Mouse (Mus musculus): ENCODE results near the gene Adamts13. TPM values are rescaled to one million over a fixed set of nuclear protein-coding genes. Genes with fewer than 3 reads are reported as not detected.

Adamts13 gene
- polyA plus RNA-seq, 1 experiment = 1.1 TPM

DNA sequence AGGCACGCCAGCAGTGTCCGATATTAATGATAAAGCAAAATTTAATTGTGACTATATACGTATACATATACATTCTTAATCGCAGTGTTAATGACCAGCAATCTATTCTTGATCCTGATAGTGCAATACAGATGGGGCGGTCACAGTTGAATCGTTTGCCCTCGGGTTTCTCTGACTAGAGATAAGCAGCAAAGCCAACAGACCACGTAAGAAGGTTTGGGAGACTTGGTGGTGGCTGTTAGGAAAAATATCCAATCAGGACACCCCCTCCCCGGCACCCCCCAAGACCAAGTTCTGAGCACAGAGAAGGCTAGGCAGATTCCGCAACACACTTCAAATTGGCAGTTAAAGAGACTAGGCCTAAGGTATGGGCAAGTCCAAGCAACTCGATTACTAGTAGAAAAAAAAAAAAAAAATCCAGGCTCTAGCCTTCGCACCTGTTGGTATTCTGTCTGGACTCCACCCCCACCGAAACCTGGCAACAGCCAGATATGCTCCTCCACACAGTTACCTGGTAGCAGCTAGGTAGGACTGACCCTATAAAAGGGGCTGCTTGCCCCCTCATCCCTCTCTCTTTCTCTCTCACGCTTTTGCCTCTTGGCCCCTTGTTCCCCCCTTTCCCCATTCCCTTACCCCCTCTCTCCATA lies 8.4 kb upstream of the Adamts13 start:
- DNase-seq = no peak
- no peak for TF ChIP-seq POLR2A (IDR thresholded peaks at IDR 0.05; ENCODE audit: borderline replicate concordance, extremely low read depth, low read depth, low read length)
- TF ChIP-seq CTCF (IDR thresholded peaks at IDR 0.05; ENCODE audit: insufficient read depth, low read length) = no peak
- WGBS = 12% methylated on average over 14 of the region's 14 CpGs
- Histone ChIP-seq H3K4me3 (replicated peaks; ENCODE audit: extremely low read depth, low read depth, low read length) (peak overlapping the region; percentile 86), H3K4me1 (ENCODE audit: control insufficient read depth, insufficient read depth, low read length) (peaks cover 5% of the 10 kb centered on the region)

DNA sequence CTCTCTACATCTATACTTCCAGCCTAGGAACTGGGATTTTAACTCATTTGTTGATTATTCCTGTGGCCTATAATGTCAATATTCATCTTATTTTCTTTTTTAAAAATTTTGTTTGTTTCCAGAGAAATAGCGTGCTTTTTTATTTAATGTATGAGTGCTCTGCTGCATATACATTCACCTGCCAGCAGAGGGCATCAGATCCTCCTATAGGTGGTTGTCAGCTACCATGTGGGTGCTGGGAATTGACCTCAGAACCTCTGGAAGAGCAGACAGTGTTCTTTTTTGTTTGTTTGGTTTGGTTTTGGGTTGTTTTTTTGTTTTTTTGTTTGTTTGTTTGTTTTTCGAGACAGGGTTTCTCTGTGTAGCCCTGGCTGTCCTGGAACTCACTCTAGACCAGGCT lies 6.0 kb upstream of the Adamts13 start:
- no peak for DNase-seq
- TF ChIP-seq CTCF (IDR thresholded peaks at IDR 0.05; ENCODE audit: insufficient read depth, low read length) (no peak), POLR2A (IDR thresholded peaks at IDR 0.05; ENCODE audit: borderline replicate concordance, extremely low read depth, low read depth, low read length) (no peak)
- peaks cover 5% of the 10 kb centered on the region for H3K4me1 ChIP-seq (ENCODE audit: control insufficient read depth, insufficient read depth, low read length)
- no peak overlapping the region for H3K4me3 ChIP-seq (replicated peaks; ENCODE audit: extremely low read depth, low read depth, low read length)
- WGBS = 76% methylated on average over 2 of the region's 2 CpGs

DNA sequence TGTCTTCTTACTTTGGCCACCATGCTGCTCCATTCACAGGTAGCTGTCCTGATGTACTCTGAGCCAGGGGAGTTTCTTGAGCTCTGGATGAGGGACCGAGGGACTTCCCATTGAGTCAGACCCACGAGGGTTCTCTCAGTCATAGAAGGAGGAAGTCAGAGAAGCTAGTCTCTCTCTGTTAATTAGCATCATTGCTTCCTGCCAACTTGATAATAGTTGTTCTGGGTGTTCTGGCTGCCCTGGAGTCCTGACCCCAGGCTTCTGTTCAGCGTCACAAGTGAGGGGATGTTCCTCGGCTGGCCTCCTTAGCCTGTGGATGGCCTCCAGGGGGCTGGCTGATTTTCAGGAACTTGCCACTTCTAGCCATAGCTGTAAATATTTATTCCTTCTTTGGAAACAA lies 744 bp downstream of the Adamts13 start:
- Histone ChIP-seq H3K4me1 (ENCODE audit: control insufficient read depth, insufficient read depth, low read length) (no peaks in the 10 kb centered on the region), H3K4me3 (replicated peaks; ENCODE audit: extremely low read depth, low read depth, low read length) (no peak overlapping the region)
- no peak for DNase-seq
- WGBS = 19% methylated on average over 4 of the region's 4 CpGs
- TF ChIP-seq CTCF (IDR thresholded peaks at IDR 0.05; ENCODE audit: insufficient read depth, low read length) (no peak), POLR2A (IDR thresholded peaks at IDR 0.05; ENCODE audit: borderline replicate concordance, extremely low read depth, low read depth, low read length) (no peak)

DNA sequence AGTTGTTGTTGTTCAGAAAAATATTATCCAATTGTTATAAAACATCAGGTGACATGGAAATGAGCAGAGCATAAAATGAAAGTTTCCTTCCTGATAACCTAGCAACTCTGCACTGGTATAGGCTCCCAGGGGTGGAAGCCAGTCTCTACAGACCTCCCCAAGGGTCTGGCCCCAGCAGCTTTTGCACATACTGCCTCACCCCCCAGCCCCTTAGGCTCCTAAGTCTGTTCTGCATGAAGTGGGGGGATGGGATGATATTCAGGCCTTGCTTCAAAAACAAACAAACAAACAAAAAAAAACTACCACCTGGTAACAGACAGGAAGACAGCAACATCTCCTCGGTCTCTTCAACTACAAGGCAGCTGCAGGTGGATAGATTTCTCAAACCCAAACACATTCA lies 7.1 kb downstream of the Adamts13 start:
- WGBS = 63% methylated on average over 1 of the region's 1 CpGs
- H3K4me1 ChIP-seq (ENCODE audit: control insufficient read depth, insufficient read depth, low read length) = no peaks in the 10 kb centered on the region
- H3K4me3 ChIP-seq (replicated peaks; ENCODE audit: extremely low read depth, low read depth, low read length) = no peak overlapping the region
- DNase-seq = no peak
- TF ChIP-seq POLR2A (IDR thresholded peaks at IDR 0.05; ENCODE audit: borderline replicate concordance, extremely low read depth, low read depth, low read length) = no peak
- no peak for TF ChIP-seq CTCF (IDR thresholded peaks at IDR 0.05; ENCODE audit: insufficient read depth, low read length)

DNA sequence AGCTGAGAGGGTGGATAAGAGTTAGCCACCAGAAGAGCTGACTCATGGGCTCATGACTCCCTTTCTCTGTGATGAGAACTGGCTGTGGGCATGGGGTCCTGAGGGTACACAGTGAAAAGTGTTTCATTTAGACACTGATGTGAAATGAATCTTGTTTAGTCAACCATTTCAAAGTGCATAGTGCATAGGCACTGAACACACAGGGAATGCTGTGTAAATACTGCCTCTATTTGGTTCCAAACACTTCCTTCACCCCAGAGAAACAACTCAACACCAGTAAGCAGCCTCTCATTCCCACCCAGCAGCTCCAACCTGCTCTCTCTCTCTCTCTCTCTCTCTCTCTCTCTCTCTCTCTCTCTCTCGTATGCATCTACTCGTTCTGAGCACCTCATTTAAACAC lies 11.0 kb downstream of the Adamts13 start:
- H3K4me1 ChIP-seq (ENCODE audit: control insufficient read depth, insufficient read depth, low read length) = no peaks in the 10 kb centered on the region
- 49% methylated on average over 2 of the region's 2 CpGs for WGBS
- no peak overlapping the region for H3K4me3 ChIP-seq (replicated peaks; ENCODE audit: extremely low read depth, low read depth, low read length)
- TF ChIP-seq POLR2A (IDR thresholded peaks at IDR 0.05; ENCODE audit: borderline replicate concordance, extremely low read depth, low read depth, low read length) = no peak
- TF ChIP-seq CTCF (IDR thresholded peaks at IDR 0.05; ENCODE audit: insufficient read depth, low read length) = no peak
- no peak for DNase-seq

DNA sequence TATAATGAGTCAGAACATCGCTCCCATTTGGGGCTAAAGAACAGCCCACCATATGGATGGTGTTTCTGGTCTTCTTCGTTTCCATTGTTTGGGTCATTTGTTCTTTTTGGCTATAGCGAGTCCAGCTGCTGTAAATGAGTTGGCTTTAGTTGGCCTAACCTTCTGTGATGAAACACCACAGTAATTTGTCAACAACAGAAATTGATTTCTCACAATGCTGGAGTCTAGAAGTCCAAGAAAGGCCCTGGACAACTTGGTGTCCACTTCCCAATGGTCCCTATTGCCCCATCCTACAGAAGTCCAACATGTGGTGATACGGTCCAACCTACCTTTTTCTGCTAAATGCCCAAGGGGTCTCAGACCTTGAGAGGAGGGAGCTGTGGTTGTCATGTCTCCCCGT lies 11.4 kb downstream of the Adamts13 start:
- H3K4me3 ChIP-seq (replicated peaks; ENCODE audit: extremely low read depth, low read depth, low read length) = no peak overlapping the region
- WGBS = 78% methylated on average over 5 of the region's 5 CpGs
- TF ChIP-seq CTCF (IDR thresholded peaks at IDR 0.05; ENCODE audit: insufficient read depth, low read length) = no peak
- TF ChIP-seq POLR2A (IDR thresholded peaks at IDR 0.05; ENCODE audit: borderline replicate concordance, extremely low read depth, low read depth, low read length) = no peak
- DNase-seq = no peak
- no peaks in the 10 kb centered on the region for H3K4me1 ChIP-seq (ENCODE audit: control insufficient read depth, insufficient read depth, low read length)

DNA sequence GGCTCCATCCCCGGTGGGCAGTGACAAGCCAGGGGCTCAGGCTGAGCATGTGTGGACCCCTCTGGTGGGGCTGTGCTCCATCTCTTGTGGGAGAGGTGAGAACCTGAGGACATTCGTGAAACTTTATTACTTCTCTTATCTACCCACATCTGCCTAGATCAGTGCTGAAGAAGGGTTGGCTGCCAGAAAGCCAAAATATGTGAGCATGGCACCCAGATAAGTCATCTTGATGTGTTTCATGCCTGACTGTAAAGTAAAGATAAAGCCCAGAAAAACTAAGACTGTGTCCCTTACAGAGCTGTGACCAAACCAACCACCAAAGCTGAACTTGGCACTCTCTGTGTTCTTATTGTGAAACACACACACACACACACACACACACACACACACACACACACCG lies 20.7 kb downstream of the Adamts13 start:
- no peaks in the 10 kb centered on the region for H3K4me1 ChIP-seq (ENCODE audit: control insufficient read depth, insufficient read depth, low read length)
- DNase-seq = no peak
- no peak overlapping the region for H3K4me3 ChIP-seq (replicated peaks; ENCODE audit: extremely low read depth, low read depth, low read length)
- 66% methylated on average over 3 of the region's 3 CpGs for WGBS
- no peak for TF ChIP-seq POLR2A (IDR thresholded peaks at IDR 0.05; ENCODE audit: borderline replicate concordance, extremely low read depth, low read depth, low read length)
- TF ChIP-seq CTCF (IDR thresholded peaks at IDR 0.05; ENCODE audit: insufficient read depth, low read length) = no peak

DNA sequence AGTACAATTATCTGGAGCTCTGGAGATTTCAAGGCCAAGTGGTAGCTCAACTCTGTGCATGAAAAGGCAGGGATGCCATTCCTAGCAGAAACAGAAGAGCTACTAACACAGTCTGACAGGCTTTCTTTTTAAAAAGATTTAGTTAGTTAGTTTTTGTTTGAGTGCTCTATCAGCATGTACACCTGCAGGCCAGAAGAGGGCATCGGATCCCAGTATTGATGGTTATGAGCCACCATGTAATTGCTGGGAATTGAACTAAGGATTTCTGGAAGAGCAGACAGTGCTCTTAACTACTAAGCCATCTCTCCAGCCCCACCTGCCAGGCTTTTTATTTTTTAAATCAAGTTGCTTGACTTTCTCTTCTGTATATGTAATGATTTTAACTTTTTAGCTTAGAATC lies 24.3 kb downstream of the Adamts13 start:
- DNase-seq = no peak
- Histone ChIP-seq H3K4me1 (ENCODE audit: control insufficient read depth, insufficient read depth, low read length) (no peaks in the 10 kb centered on the region), H3K4me3 (replicated peaks; ENCODE audit: extremely low read depth, low read depth, low read length) (no peak overlapping the region)
- 78% methylated on average over 1 of the region's 1 CpGs for WGBS
- TF ChIP-seq POLR2A (IDR thresholded peaks at IDR 0.05; ENCODE audit: borderline replicate concordance, extremely low read depth, low read depth, low read length) (no peak), CTCF (IDR thresholded peaks at IDR 0.05; ENCODE audit: insufficient read depth, low read length) (no peak)

DNA sequence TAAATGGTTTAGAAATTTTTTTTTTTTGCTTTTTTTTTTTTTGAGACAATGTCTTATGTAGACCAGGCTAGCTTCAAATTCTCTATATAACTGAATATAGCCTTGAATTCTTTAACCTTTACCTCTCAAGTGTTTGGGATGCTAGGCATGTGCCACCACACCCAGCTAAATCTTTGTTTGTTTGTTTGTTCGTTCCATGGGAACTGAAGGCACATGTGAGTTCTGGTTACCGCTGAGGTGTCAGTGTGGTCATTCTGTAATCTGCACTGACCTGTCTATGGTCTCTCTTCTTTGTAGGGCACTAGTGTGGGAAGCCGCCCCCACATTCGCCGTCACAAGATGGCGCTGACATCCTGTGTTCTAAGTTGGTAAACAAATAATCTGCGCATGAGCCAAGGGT lies 24.8 kb downstream of the Adamts13 start:
- no peak for DNase-seq
- TF ChIP-seq CTCF (IDR thresholded peaks at IDR 0.05; ENCODE audit: insufficient read depth, low read length) = no peak
- TF ChIP-seq POLR2A (IDR thresholded peaks at IDR 0.05; ENCODE audit: borderline replicate concordance, extremely low read depth, low read depth, low read length) = no peak
- H3K4me3 ChIP-seq (replicated peaks; ENCODE audit: extremely low read depth, low read depth, low read length) = no peak overlapping the region
- H3K4me1 ChIP-seq (ENCODE audit: control insufficient read depth, insufficient read depth, low read length) = no peaks in the 10 kb centered on the region
- 89% methylated on average over 7 of the region's 7 CpGs for WGBS

DNA sequence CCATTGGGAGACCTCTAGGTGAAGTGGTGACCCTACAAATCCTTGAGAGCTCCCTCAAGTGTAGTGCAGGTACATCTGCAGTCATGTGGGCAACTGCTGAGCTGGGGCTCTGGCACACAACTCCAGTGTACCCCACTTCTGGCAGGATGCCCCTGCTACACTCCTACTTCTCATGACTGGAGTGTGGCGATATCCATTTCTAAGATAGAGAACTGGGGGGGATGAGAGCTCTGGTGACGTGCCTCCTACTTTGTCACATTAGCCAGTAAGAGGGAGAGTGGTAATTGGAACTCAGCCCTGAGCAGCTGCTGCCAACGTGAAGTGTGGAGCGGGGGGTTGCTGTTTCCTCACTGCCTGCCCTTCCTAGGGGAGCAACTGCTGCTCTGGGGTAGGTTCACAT lies 33.0 kb downstream of the Adamts13 start:
- 61% methylated on average over 4 of the region's 4 CpGs for WGBS
- TF ChIP-seq POLR2A (IDR thresholded peaks at IDR 0.05; ENCODE audit: borderline replicate concordance, extremely low read depth, low read depth, low read length) (no peak), CTCF (IDR thresholded peaks at IDR 0.05; ENCODE audit: insufficient read depth, low read length) (no peak)
- Histone ChIP-seq H3K4me1 (ENCODE audit: control insufficient read depth, insufficient read depth, low read length) (peaks cover 6% of the 10 kb centered on the region; the same call in 1 of the 2 replicates), H3K4me3 (replicated peaks; ENCODE audit: extremely low read depth, low read depth, low read length) (no peak overlapping the region)
- no peak for DNase-seq
